Mouse (Mus musculus) spleen, adult 2 months (tissue): ENCODE measurements around the gene 1700020A23Rik. TPM values are rescaled to one million over a fixed set of nuclear protein-coding genes. Genes with fewer than 3 reads are reported as not detected.

Source experiments
- DNase-seq, 2 experiments: peaks; one replicate each; pipeline versions ENCODE4 v3.0.0 to v3.0.0-alpha.2; 2012 to 2021; ENCODE audit warnings: low spot score in 2 of 2, low read depth in 1 of 2
- H3K27ac ChIP-seq: fragments of 200-500 bp; 2 replicates; pipeline ENCODE4 v1.5.1; 2012; ENCODE audit warnings: low read length, inconsistent platforms; ENCODE audit not compliant: insufficient read depth
- H3K27me3 ChIP-seq: fragments of 200-500 bp; 2 replicates; pipeline ENCODE4 v1.6.1; 2012; ENCODE audit warnings: mild to moderate bottlenecking, moderate library complexity, low read length, inconsistent platforms; ENCODE audit not compliant: control insufficient read depth, insufficient read depth
- H3K36me3 ChIP-seq: fragments of 200-500 bp; 2 replicates; pipeline ENCODE4 v1.6.1; 2012; ENCODE audit warnings: mild to moderate bottlenecking, low read length, inconsistent platforms; ENCODE audit not compliant: control insufficient read depth, insufficient read depth
- H3K4me1 ChIP-seq: fragments of 200-500 bp; 2 replicates; pipeline ENCODE4 v1.6.1; 2011; ENCODE audit warnings: inconsistent platforms; ENCODE audit not compliant: control insufficient read depth, insufficient read depth, insufficient read length
- H3K4me3 ChIP-seq: fragments of 200-500 bp; 2 replicates; pipeline ENCODE4 v1.5.1; 2011; ENCODE audit warnings: mild to moderate bottlenecking, inconsistent platforms; ENCODE audit not compliant: insufficient read depth, insufficient read length; ENCODE audit errors: extremely low read depth
- CTCF ChIP-seq: fragments of 200-500 bp; IDR thresholded peaks from 2 replicates; pipeline ENCODE4 v1.5.1; 2011; ENCODE audit warnings: mild to moderate bottlenecking, inconsistent platforms; ENCODE audit not compliant: insufficient read depth, insufficient read length, insufficient replicate concordance; ENCODE audit errors: extremely low read depth
- POLR2A ChIP-seq: fragments of 200-500 bp; IDR thresholded peaks from 2 replicates; pipeline ENCODE4 v1.6.1; 2011; ENCODE audit warnings: low read depth, low read length, inconsistent platforms
- WGBS: fragments of 180-500 bp; shearing (Covaris S2); methylation state at CpG from one replicate; pipeline ENCODE4 v1.1.7; 2018; 5-methylcytosine and 5-hydroxymethylcytosine counted together
- polyA plus RNA-seq: library from polyadenylated mRNA; depleted of rRNA; stranded (reverse); fragments of >200 nt; gene quantifications from 2 replicates; pipeline ENCODE4 v1.2.3, GENCODE M21; 2012

Gene 1700020A23Rik
- polyA plus RNA-seq, 1 experiment = not detected

GRCm38 (mm10) chr2:130424126-130424853 is 19.2 kb downstream of the 1700020A23Rik start, which contains the start of the genes Vps16 and Pced1a:
Gene Vps16, plus strand, starts transcription at chr2:130424339.
Gene Pced1a, minus strand, starts transcription at chr2:130424701.
- H3K27ac ChIP-seq = peak within 1 kb of the TSS; percentile 95
- H3K4me1 ChIP-seq = peaks cover 6% of the 10 kb centered on the region; the same call in 1 of the 2 replicates
- TF ChIP-seq POLR2A (peak; percentile 29), CTCF (peak; percentile 39; the same call in 1 of the 2 replicates)
- under 1% methylated on average over 58 of the region's 58 CpGs for WGBS
- H3K36me3 ChIP-seq = no peaks in the 10 kb centered on the region
- peak within 1 kb of the TSS; percentile 91 for H3K4me3 ChIP-seq
- no peaks in the 10 kb centered on the region for H3K27me3 ChIP-seq
- DNase-seq = peak; percentile 83 to 91

- H3K4me3 ChIP-seq = peak overlapping the region; percentile 91
- H3K36me3 ChIP-seq = no peaks in the 10 kb centered on the region
- WGBS = 22% methylated on average over 5 of the region's 5 CpGs
- no peaks in the 10 kb centered on the region for H3K27me3 ChIP-seq
- H3K4me1 ChIP-seq = peaks cover 9% of the 10 kb centered on the region; the same call in 1 of the 2 replicates
- no peak for TF ChIP-seq CTCF
- no peak for TF ChIP-seq POLR2A
- H3K27ac ChIP-seq = peak overlapping the region; percentile 95; the same call in 1 of the 2 replicates
- DNase-seq = no peak
Measured at GRCm38 (mm10) chr2:130425112-130425511, 20.1 kb downstream of the 1700020A23Rik start.

DNA sequence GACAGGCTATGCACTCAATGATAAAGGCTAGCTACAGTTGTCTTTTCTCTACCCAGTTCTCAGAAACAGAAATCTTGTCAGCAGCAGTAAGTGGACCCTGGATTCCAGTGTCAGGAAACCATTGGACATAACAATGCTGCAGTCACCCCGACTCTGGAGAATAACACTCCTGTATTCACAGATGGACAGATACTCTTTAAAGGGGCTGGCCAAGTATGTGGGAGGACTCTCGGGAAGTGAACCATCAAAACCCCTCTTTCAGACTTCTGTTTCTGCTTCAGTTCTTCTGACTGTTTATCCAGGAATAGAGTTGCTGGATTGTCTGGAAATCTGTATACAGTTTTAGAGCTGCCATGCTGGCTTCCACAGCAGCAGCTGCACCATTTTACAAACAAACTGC is 24.8 kb downstream of the 1700020A23Rik start:
- H3K4me3 ChIP-seq = no peak overlapping the region
- no peaks in the 10 kb centered on the region for H3K27me3 ChIP-seq
- H3K27ac ChIP-seq = no peak overlapping the region; the same call in 1 of the 2 replicates
- H3K36me3 ChIP-seq = 0 out of 2 replicates have a peak, but pooled peaks cover 2% of the 10 kb centered on the region
- TF ChIP-seq POLR2A (no peak), CTCF (no peak)
- 78% methylated on average over 2 of the region's 2 CpGs for WGBS
- H3K4me1 ChIP-seq = peaks cover 3% of the 10 kb centered on the region
- no peak for DNase-seq

- Histone ChIP-seq H3K27ac (no peak overlapping the region; the same call in 1 of the 2 replicates), H3K27me3 (no peaks in the 10 kb centered on the region), H3K4me3 (no peak overlapping the region), H3K36me3 (0 out of 2 replicates have a peak, but pooled peaks cover 2% of the 10 kb centered on the region), H3K4me1 (peaks cover 3% of the 10 kb centered on the region)
- DNase-seq = no peak
- no peak for TF ChIP-seq POLR2A
- no peak for TF ChIP-seq CTCF
- WGBS = 61% methylated on average over 3 of the region's 3 CpGs
Measured at GRCm38 (mm10) chr2:130430484-130430883, 25.4 kb downstream of the 1700020A23Rik start.

DNA sequence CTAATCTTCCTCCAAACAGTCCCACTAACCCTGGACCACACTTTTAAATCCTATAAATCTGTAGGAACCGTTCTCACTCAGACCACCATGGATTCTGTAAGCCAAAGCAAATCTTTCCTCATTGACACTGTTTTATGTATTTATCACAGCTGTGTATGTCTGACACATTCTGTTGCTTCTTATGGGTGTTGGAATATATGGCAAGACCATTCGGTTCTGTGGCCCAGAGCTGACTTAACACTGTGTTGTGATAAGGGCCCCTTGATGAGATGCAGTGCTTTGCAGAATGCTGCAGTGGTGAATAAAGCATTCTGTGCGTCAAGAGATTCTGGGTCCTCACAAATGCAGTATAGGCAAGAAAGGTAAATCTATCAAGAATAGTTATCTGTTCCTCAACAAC is 27.1 kb downstream of the 1700020A23Rik start:
- no peak overlapping the region for H3K27ac ChIP-seq
- H3K4me1 ChIP-seq = peaks cover 3% of the 10 kb centered on the region
- H3K27me3 ChIP-seq = no peaks in the 10 kb centered on the region
- DNase-seq = no peak
- 90% methylated on average over 3 of the region's 3 CpGs for WGBS
- TF ChIP-seq CTCF (no peak), POLR2A (no peak)
- H3K4me3 ChIP-seq = no peak overlapping the region
- H3K36me3 ChIP-seq = 0 out of 2 replicates have a peak, but pooled peaks cover 2% of the 10 kb centered on the region

DNA sequence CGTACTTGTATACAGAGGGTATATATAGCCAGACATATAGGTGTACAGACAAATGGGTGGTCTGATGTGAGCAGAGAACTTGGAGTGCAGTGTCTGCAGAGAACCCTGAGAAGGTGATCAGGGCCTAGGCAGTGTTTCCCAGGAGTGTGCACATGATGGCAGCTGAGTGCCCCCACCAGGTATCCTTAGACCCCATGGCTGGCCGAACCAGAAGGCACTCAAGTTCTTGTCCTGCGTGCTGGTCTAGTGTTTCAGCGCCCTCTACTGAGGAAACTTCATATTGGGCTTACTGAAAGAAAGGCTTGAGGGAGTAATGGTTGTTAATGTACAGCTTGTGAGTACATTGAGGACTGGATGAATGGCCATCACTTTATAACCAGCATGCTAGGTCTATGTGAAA is 28.1 kb downstream of the 1700020A23Rik start:
- no peak overlapping the region for H3K4me3 ChIP-seq
- peaks cover 6% of the 10 kb centered on the region; the same call in 1 of the 2 replicates for H3K36me3 ChIP-seq
- H3K27ac ChIP-seq = no peak overlapping the region
- DNase-seq = peak in 1 of 2 experiments; percentile 43
- H3K27me3 ChIP-seq = no peaks in the 10 kb centered on the region
- 17% methylated on average over 4 of the region's 4 CpGs for WGBS
- TF ChIP-seq POLR2A = no peak
- peak; percentile 50; the same call in 1 of the 2 replicates for TF ChIP-seq CTCF
- H3K4me1 ChIP-seq = peaks cover 3% of the 10 kb centered on the region

DNA sequence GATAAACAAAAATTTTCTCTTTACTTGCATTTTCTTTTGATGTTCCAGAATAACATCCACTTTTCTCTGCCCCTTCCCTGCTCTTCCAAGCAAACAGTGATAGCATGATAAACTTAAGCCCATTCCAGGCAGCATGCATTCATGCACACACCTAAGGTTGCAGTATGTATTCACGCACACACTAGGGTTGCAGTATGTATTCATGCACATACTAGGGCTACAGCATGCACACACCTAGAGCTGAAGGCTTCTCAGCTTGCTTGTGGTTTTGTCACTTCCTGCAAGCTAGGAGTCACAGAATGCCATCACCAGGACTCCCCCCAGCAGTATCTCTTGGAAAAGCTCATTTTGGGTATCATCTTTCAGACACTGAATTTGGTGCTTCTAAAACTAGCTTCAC is 31.7 kb downstream of the 1700020A23Rik start:
- Histone ChIP-seq H3K27ac (no peak overlapping the region), H3K36me3 (peaks cover 34% of the 10 kb centered on the region), H3K4me3 (no peak overlapping the region), H3K4me1 (no peaks in the 10 kb centered on the region), H3K27me3 (no peaks in the 10 kb centered on the region)
- DNase-seq = no peak
- WGBS = 89% methylated on average over 1 of the region's 1 CpGs
- TF ChIP-seq POLR2A (no peak), CTCF (no peak)
